8 mouse cellular contexts compared by ENCODE assay signal in genomic region chr10:59334899-59335798, GRCm38 (mm10). TPM values are rescaled to one million over a fixed set of nuclear protein-coding genes. Genes with fewer than 3 reads are reported as not detected.
DNase-seq lines count a peak whose midpoint lies in the region; ATAC-seq lines count a peak whose summit lies in the region.

No protein-coding gene starts in this region.

- H3K27ac ChIP-seq in hindbrain, embryonic 14.5 days: 0 out of 2 replicates have a peak overlapping the region, but pooled peaks have one; percentile 10
- no peak overlapping the region for H3K27ac ChIP-seq in hindbrain, embryonic 11.5 days (ENCODE audit: low read depth, low read length)

- 82% methylated on average over 4 of the region's 4 CpGs for WGBS in hindbrain, embryonic 14.5 days
- WGBS in hindbrain, embryonic 11.5 days: 80% methylated on average over 4 of the region's 4 CpGs

- H3K27me3 ChIP-seq in hindbrain, embryonic 14.5 days (ENCODE audit: control insufficient read depth, insufficient read depth, low read length): no peaks in the 10 kb centered on the region
- no peaks in the 10 kb centered on the region for H3K27me3 ChIP-seq in hindbrain, embryonic 11.5 days (ENCODE audit: control insufficient read depth, insufficient read depth, low read length)

- no peaks in the 10 kb centered on the region for H3K4me1 ChIP-seq in hindbrain, embryonic 14.5 days (replicated peaks; ENCODE audit: control insufficient read depth, insufficient read depth, low read length)
- no peaks in the 10 kb centered on the region for H3K4me1 ChIP-seq in hindbrain, embryonic 11.5 days (replicated peaks; ENCODE audit: control insufficient read depth, insufficient read depth, low read length)

- no peak overlapping the region for H3K4me2 ChIP-seq in hindbrain, embryonic 14.5 days (replicated peaks)
- H3K4me2 ChIP-seq in hindbrain, embryonic 11.5 days (replicated peaks; ENCODE audit: low read depth, low read length): no peak overlapping the region

- no peak overlapping the region for H3K4me3 ChIP-seq in hindbrain, embryonic 14.5 days (replicated peaks; ENCODE audit: low read length)
- no peak overlapping the region for H3K4me3 ChIP-seq in hindbrain, embryonic 11.5 days (ENCODE audit: low read depth, low read length)

- H3K9ac ChIP-seq in hindbrain, embryonic 14.5 days: no peak overlapping the region
- H3K9ac ChIP-seq in hindbrain, embryonic 11.5 days (ENCODE audit: low read depth, low read length): no peak overlapping the region

- DNase-seq in hindbrain, embryonic 14.5 days (ENCODE audit: low spot score): no peak
- no peak for DNase-seq in hindbrain, embryonic 11.5 days (ENCODE audit: low spot score)
- DNase-seq in adipocyte (ENCODE audit: low spot score): peak; percentile 87
- DNase-seq in frontal cortex, postnatal 14 days (ENCODE audit: low spot score in 2 of 2): peak; percentile 36 to 37
- peak; percentile 49 for DNase-seq in induced T-regulatory cell, adult 2 months (ENCODE audit: low read depth)
- peak; percentile 50 to 66 for DNase-seq in left cerebral cortex, adult 18-20 months (ENCODE audit: low spot score in 2 of 2)
- DNase-seq in naive thymus-derived CD4-positive, alpha-beta T cell, adult 2 months (ENCODE audit: low read depth): peak; percentile 57
- DNase-seq in yolk sac, embryonic 10.5 days (ENCODE audit: low spot score): no peak

- ATAC-seq in hindbrain, embryonic 14.5 days (ENCODE audit: low FRiP score): no peak
- no peak for ATAC-seq in hindbrain, embryonic 11.5 days (ENCODE audit: low FRiP score)

- H3K36me3 ChIP-seq in hindbrain, embryonic 14.5 days (replicated peaks; ENCODE audit: control insufficient read depth, insufficient read depth): peaks cover 20% of the 10 kb centered on the region
- no peaks in the 10 kb centered on the region for H3K36me3 ChIP-seq in hindbrain, embryonic 11.5 days (ENCODE audit: control insufficient read depth, insufficient read depth, low read length)

- no peaks in the 10 kb centered on the region for H3K9me3 ChIP-seq in hindbrain, embryonic 14.5 days (ENCODE audit: control insufficient read depth, low read length)
- no peaks in the 10 kb centered on the region for H3K9me3 ChIP-seq in hindbrain, embryonic 11.5 days (ENCODE audit: control insufficient read depth, low read length)

RNA-seq across cellular contexts. Expression of gene P4ha1, which starts 12.1 kb away (rescaled TPM):
- 24.9 and 28.0 TPM in 2 replicates for polyA plus RNA-seq in hindbrain, embryonic 14.5 days (2014; fragmentation: Nextera tagmentation; extraction: Ambion mirVana)
- 44.6 and 51.6 TPM in 2 replicates for polyA plus RNA-seq in hindbrain, embryonic 11.5 days (2014; fragmentation: Nextera tagmentation; extraction: Ambion mirVana)
- total RNA-seq in left cerebral cortex, adult 18-20 months (2021): 10 to 100 TPM; 44.8 to 49.7 TPM

Comparison
In these comparisons a context has a peak if more than half of its experiments do, and no peak if none do; other contexts are left out.
1. DNase-seq: peak in adipocyte (single experiment), frontal cortex, postnatal 14 days (2 of 2), induced T-regulatory cell, adult 2 months (single experiment), left cerebral cortex, adult 18-20 months (2 of 2) and naive thymus-derived CD4-positive, alpha-beta T cell, adult 2 months (single experiment); none in hindbrain, embryonic 14.5 days (single experiment), hindbrain, embryonic 11.5 days (single experiment) and yolk sac, embryonic 10.5 days (single experiment).